Mouse (Mus musculus) kidney, adult 18-20 months (tissue): Measurements from ENCODE around the gene Il9r.
A peak's percentile ranks its signal among the peaks of the same experiment; 100 is the strongest.

Experiments used
- DNase-seq: peaks from one replicate; pipeline ENCODE4 v3.0.0; 2021

Il9r gene

DNA sequence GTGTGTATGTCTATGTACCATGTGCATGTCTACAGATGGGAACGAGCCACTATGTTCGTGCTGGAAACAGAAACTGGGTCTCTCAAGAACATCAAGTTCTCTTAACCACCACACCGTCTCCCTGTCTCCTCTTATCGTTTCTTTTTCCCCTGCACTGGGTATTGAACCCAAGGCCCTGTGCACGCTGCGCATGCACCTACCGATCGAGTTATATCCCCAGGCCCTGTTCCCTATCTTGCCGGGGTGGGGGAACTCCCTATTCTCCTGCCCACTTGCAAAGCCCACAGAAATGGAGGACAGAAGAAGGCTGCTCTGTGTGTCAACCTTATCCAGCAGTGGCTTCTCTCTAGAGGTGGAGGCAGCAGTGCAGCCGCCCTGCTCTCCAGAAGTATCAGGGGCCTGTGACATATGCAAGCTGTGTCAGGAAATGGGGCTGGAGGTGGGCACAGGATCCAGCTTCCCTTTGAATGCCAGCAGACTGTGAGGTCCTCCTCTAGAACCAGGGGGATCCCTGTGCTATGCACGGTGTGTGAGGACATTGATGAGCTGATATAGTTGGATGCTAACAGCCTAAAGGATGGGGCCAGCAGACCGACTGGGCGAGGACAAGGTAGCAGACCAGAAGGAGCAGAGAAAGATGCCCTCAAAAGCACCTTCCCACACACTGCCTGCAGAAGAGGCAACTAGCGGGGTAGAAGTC lies 1.7 kb downstream of the Il9r start:
- no peak for DNase-seq

DNA sequence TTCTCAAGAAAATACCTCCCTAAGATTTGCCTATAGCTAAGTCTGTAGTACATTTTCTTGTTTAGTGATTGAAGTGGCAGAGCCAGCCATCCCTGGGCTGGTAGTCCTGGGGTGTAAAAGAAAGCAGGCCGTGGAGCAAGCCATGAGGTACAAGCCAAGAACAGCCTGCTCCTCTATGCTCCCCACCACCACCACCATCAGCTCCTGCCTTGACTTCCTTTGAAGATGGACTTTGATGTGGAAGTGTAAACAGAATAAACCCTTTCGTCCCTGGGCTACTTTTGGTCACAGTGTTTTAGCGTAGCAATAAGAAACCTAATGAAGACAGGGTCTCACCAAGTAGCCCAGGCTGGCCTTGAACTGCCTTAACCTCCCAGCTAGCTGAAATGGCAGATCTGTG lies 2.3 kb downstream of the Il9r start:
- no peak for DNase-seq

DNA sequence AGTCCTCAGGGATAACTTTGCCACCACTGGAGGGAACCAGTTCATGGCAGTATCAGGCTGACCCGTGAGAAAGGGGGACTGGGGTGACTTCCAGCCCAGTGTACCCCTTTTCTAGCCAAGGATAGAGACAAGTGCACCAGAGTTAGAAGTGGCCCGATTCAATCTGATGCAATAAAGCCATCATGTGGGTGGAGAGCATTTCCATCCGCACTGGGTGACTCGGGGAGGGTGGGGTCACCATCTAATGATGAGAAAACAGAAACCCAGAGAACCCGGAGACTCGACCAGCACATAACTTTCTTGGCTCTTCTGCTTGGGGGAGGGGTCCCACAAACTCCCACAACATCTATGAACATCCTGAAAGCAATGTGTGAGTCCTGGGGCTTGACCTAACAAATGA lies 3.4 kb downstream of the Il9r start:
- DNase-seq, result no peak

DNA sequence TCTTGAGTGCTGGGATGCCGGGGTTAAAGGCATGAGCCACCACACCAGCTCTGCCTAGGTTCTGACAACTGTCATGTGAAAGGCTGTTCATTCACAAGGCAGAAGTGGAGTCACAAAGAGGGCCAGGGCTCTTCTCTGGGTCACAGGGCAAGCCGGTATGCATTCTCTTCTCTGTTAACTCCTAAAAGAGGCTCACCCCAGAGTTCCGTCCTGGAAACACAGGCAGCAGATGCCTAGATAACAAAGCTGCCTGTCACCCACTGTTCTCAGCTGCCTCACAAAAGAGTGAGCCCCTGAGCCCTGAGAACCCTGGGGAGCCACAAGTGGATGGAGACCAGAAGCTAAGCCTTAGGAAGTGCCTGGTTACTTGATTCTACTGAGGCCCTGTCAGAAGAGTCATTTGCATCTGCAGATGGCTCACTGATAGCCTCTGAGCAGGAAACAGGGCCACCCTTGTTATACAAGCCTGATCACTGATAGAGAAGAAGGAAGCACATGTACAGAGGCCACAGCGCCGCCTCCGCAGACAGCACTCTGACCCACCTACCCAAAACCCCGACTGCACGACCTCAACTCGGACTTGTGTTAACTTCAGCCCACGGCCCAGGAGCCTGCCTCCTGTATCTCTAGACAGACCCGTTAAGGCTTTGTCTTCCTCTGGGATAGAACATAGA lies 4.1 kb downstream of the Il9r start:
- DNase-seq, result no peak

DNA sequence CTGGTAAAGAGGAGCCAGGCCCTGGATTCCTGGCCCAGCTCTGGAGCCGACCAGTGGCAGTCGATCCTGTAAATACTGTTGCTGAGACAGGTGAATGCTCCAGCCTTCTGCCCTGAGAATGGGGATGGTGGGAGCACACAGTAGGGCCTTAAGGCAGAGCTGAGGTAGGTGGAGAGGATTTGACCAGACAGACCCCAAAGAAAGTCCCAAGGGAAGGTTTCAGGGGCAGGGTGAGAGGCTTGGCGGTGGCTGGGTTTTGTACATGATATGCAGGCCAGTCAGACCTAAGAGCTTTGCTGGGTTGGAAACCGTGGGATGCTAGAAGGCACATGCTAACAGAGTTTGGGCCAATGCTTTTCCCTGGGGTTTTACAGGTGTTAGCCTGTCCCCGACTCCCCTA lies 5.5 kb downstream of the Il9r start:
- no peak for DNase-seq

DNA sequence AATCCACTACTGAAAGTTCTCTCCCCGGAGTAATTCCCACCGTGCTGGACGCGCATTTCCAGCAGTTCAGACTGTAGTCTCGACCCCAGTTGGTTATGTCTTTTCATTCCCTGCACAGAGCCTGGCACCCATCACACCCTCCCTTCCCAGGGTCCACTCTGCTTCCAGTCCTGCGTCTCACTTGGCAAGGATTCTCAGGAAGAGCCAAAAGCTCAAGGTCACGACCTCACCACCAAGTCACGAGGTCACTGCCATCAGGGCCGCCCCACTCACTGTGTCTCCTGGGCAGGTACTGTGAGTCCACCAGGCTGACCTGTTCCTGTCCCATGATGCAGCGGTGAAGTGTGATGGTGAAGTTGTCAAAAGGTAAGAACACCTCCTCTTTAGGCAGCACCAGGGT lies 6.0 kb downstream of the Il9r start:
- DNase-seq, result no peak

DNA sequence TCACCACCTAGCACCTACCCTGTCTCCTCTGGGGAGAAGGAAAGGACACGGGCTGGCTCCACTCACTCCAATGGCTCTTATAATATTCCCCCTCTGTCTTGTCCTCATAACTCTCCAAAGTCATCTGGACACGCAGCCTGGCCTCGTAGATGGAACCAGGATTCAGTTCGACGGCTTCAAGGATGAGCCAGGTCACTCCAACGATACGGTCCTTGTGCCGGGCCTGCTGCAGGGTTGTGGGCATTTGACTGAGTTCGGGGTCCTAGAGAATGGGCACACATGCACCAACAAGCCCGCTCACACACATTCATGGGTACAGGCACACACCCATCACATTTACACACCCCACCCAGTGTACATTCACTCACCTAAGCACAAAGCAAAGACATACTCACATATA lies 6.9 kb downstream of the Il9r start:
- DNase-seq, result no peak

DNA sequence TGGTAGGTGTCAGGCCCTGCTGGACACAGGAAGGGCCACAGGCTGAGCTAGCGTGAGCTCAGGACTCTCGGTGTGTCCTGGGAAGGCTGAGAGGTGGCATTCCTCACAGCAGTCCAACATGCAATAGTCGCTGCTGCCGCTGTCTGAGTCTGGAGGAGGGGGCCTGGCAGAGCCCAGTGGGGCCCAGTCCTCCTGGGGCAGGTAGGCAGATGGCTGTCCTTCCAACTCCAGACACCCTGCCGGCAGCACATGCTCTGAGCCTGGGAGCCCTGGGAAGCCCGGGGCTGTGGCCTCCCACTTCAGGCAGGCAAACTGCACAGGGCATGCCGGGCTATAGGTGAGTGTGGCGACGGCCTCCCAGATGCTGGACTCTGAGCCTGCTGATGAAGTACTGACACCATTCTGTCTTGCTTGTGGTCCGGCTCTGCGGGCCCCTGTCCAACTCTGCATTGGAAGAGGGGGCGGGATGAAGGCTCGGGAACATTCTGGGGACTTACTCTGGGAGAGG lies 9.4 kb downstream of the Il9r start:
- no peak for DNase-seq

DNA sequence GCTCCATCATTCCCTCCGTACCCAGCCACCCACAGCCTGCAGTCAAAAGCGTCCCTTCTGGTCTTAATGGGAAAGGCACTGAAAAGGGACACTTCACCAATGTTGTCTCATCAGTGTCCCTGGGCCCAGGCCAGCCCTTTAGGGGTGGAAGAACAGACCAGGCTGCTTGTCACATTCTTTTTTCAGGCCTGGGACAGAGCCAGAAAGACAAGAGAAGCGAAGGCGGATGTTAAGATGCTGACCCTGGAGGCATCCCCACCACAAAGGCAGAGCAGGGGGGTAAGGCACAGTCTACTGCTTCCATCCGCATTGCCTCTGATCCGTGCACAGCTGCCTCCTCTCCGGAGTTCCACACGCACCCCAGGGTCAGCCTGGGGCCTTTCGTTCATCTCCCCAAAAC lies 10.0 kb downstream of the Il9r start:
- DNase-seq, result no peak

DNA sequence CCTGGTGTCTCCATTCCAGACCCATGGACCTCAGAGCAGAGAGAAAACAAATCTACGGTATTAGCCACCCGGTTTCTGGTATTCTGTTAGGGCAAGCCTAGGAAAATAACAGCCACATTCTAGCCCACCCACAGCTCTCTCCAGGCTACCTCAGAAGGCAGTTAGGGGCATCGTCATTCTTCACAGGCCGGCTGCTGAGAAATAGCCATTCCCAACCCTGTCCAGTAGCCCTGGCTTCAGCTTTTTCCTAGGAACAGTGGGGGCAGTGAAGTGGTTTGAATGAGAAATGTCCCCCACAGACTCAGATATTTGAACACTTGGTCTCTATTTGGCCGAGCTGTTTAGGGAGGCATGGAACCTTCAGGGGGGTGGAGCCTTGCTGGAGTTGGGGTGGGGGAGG lies 10.6 kb downstream of the Il9r start:
- DNase-seq, result no peak

DNA sequence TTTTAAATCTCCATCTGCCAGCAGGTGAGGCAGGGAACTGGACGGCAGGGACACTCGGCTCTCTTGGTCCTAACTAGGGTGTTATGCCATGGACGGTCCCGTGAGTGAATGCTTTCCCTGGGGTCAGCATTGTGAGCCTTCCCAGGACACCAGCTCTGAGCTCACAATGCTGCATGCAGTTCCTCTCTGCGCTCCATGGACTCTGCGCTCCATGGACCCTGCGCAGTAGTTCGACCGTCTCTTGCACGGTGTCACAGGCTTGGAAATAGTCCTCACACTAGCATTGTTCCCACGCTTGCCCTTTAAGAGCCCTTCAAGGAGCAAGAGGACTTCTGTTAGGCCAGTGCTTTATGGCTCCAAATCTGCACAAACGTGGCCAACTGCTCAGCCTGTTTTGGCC lies 11.2 kb downstream of the Il9r start:
- DNase-seq, result no peak

DNA sequence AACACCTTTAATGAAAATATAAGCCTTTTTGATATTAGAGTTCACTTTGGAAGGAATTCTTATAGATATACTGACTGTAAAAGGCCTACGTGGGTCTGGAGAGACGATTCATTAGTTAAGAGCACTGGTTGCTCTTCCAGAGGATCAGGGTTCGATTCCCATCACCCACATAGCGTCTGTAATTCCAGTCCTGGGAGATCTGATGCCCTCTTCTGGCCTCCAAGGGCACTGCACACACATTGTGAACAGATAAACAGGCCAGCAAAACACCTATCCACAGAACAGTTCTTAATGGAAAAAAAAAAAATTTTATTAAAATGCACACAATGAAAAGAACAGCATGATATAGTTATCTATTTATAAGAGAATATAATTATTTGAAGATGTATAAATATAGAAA lies 12.8 kb downstream of the Il9r start:
- no peak for DNase-seq

DNA sequence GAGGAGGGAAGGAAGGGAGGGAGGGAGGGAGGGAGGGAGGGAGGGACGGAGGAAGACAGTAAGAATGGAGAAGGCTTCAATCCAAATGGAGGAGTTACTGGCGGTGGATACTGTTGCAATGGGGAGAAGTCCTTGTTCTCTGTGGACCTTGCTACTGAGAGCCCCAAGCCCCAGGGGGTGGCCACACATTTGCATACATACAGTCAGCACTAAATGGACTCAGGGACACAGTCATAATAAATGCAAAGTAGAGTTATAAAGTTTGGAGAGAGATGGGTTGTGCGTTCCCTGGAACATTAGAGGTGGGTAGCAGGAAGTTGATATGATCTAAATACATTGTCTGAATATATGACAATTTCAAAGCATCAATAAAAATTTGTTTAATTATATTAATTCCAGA lies 14.0 kb downstream of the Il9r start:
- DNase-seq, result no peak

DNA sequence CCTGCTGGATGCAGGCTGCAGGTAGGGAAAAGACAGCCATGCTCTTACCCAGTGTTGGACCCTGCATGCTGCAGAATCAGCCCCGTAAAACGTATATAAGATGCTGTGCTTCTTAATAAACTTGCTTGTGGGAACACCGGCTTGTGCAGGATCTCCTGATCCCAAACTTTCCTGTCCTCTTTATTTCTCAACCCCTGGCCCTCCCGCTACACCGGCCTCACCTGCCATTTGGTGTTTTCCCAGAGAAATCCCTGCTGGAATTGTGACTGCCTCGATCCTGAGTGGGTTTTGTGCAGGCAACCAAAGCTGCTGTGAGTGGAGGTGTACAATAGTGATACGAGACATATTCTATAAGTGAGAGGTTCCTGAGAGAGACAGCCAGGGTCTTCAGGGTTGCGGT lies 15.6 kb downstream of the Il9r start:
- no peak for DNase-seq

DNA sequence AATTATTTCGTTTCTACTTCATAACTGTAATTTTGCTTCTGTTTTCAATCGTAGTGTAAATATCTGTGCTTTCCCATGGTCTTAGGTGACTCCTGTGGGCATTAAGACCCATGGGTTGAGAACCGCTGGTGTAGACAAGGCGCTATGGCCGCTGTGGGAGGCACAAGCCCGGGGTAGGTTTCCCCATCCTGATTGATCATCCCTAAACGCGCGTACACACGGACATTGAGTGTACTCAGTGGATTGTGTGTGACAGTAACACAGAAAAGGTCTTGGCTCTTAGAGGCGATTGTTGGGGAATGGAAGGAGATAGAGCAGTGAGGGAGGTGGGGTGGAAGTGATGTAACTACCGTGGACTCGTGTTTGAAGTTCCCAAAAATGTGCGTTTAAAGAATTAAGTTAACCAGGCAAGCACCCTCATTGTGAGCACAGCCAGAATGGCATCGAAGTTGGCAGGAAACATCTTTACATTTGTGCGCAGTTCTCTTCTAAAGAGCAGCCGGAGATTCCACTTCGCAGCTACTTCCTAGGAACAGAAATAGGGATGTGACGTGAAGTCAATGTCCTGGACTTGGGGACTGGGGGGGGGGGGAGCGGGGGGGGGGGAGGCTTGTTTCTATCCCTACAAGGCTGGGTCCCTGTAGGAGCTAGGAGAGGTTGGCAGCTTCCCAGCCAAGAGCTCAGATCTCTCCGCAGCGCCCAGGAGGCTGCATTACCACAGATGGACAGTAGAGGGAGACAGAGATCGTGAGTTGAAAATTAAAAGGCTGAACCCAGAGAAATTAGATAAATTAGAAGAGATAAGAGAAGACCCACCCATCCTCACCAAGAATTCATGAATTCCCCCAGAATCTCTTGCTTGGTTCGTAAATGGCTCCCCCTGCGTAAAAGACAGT lies 17.9 kb downstream of the Il9r start:
- peak; percentile 81 for DNase-seq

DNA sequence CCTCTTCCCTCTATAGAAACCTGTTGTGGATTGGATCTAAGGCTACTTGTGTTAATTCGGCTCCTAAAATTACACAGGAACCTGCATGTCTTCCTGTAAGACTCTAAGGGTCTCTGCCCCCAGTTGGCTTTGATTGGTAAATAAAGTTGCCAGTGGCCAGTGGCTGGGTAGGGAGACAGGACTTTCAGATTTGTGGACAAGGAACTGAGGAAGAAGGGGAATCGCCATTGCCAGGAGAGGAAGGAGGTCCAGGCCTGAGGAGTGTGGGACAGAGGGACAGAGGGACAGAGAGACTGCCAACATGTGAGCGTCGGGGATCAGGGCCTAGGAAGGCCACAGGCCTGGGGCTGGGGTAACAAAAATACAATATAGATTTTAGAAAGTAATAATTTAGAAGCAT lies 18.8 kb downstream of the Il9r start:
- no peak for DNase-seq

DNA sequence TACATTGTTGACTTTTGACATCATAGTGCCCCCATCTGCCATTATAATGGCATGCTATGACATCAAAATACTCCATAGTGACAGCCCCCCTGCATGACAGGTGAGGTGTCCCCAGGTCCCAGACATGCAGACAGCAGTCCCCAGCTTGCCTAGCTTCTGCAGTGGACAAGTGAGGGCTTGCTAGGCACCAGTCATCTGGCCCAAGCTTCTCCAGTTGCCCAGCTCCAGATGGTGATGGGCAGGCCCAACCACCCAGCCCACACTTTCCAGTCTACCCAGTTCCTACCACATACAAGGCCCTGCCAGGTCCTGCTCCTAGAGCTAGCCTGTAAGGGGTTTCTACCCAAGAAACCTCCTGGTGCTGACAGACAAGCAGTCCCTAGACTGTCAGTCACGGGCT lies 21.6 kb downstream of the Il9r start:
- no peak for DNase-seq

DNA sequence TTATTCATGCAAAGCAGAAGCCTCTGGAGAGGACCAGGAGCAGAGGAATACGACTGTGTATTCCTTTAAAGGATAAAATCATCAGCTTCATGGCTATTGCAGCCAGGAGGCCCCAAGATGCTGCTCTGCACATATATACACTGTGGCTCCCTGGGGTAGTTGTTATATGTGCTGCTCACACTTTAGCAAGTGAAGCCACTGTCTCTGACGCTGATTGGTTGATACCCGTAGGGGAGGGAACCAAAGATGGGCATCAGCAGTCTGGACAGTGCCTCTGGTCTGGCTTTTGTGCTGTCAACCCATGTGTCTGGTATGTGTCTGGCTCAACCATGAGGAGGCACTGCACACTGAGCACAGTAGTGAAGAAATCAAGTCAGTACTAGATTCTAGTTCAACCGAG lies 33.4 kb downstream of the Il9r start:
- no peak for DNase-seq

DNA sequence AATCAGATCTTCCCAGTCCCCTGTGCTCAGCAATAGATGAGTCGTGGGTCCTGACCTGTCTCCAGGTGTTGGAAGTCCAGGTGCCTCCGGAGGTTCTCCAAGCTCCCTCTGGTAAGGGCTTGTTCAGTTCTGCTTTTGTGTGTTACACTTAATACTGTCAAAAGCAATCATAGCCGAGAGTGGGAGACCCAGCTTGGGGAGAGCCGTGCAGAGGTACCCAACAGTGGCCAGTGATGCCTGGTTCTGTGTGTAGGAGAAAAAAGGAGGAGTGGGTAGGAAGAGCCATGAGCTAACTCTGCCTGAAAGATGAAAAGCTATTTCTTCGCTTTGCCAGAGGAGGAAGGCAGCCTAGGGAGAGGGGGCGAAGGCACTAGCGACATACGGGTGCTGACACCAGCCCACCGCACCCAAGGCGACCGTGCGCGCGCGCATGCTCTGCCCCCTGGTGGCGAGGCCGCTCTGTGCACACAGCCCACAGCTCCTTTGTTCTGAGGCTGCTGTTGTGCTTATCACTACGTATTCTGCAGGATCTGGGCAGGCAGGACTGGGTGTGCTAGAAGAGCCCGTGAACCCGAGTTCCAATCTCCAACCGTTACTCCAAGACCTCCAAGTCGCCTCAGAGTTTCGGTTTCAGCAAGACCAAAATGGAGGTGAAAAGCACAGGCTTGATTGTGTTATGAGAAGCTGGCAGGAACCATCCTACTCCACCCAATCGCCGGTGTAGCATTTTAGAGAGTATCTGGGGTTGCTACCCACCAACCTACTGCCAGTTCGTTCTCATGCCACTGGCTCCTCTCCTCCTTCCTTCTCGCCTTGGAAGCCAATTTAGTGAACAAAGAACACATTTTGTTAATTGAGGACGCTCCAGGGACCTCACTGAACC lies 37.9 kb downstream of the Il9r start:
- DNase-seq, result peak; percentile 71

DNA sequence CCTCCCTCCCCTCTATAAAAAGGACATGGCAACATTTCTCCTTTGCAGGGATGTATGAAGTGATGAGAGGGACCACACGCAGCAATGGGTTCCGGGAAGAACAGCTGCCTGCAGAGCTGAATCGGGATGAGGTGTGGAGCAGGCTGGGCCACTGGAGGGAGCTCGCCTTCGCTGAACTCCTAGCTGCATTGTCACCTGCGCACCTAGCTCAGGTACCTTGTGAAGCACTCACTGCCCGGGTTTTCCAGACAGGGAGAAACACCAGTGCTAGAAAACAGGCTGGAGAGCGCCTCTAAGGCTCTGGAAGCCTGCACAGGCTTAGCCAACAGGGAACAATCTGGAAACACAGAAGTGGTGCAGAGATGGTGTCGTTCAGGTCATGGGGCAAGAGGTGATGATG lies 38.6 kb downstream of the Il9r start:
- peak; percentile 48 for DNase-seq

DNA sequence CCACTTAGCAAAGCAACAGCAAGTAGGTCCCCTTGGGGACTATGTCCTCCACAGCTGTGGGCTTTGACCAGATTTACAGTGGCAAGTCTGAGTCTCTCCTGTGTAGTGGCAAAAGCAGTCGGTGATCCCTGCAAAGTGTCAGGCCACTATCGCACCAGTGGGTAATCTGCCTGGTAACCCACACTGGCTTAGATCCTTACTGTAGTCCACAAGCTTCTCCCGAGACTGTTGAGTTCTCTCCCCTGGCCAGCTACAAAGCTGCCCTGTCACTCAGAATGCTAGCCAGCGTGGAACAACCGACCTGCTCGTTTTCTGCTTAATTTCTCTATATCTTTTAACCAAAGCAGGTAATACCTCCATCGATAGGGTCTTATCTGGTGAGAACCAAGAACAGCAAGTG lies 39.7 kb downstream of the Il9r start:
- DNase-seq, result no peak

DNA sequence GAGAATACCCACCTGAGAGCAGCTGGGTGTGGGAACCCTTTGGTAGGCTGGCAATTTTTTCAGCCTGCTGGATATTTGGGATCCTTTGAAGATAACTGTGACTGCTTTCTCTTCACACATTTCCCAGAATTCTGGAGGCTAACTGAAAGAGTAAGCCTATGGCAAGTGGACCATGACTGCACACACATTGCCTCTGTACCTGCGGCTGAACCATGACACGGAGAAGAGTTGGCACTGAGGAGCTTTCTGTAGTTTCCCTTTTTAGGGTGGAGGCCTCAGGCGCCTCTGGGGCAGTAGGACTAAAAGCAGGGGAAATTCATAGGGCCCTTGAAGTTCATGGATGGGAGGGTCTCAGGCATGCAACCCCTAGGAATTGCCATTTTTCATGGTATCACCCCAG lies 40.9 kb downstream of the Il9r start:
- DNase-seq, result no peak
